Mouse (Mus musculus): ENCODE data around the gene Rbp1. TPM values are rescaled to one million over a fixed set of nuclear protein-coding genes. Genes with fewer than 3 reads are reported as not detected.

Gene Rbp1
- total RNA-seq, 1 experiment from 2014 or later, result not detected

- no peak for ATAC-seq (ENCODE audit: extremely low read depth, insufficient number of reproducible peaks, low FRiP score, poor library complexity, severe bottlenecking)
These were observed 64.5 kb downstream of the Rbp1 start for GRCm38 (mm10) chr9:98487273-98487672.

- no peak for ATAC-seq (ENCODE audit: extremely low read depth, insufficient number of reproducible peaks, low FRiP score, poor library complexity, severe bottlenecking)
These were observed 66.8 kb downstream of the Rbp1 start for GRCm38 (mm10) chr9:98489532-98489931.

- no peak for ATAC-seq (ENCODE audit: extremely low read depth, insufficient number of reproducible peaks, low FRiP score, poor library complexity, severe bottlenecking)
These were observed 67.4 kb downstream of the Rbp1 start for GRCm38 (mm10) chr9:98490128-98490527.

GRCm38 (mm10) chr9:98491071-98491470, 68.3 kb downstream of the Rbp1 start:
- no peak for ATAC-seq (ENCODE audit: extremely low read depth, insufficient number of reproducible peaks, low FRiP score, poor library complexity, severe bottlenecking)

- no peak for ATAC-seq (ENCODE audit: extremely low read depth, insufficient number of reproducible peaks, low FRiP score, poor library complexity, severe bottlenecking)
These were observed 69.5 kb downstream of the Rbp1 start for GRCm38 (mm10) chr9:98492212-98492611.

GRCm38 (mm10) chr9:98492821-98493220, 70.1 kb downstream of the Rbp1 start:
- no peak for ATAC-seq (ENCODE audit: extremely low read depth, insufficient number of reproducible peaks, low FRiP score, poor library complexity, severe bottlenecking)

Other genes starting within 250 kb of the Rbp1 start
- gene Nmnat3, start 135.5 kb upstream of the Rbp1 start, total RNA-seq (2017), result 3.4 and 3.6 TPM in 2 replicates
- not detected in 2 replicates for gene Rbp2, start 63.2 kb downstream of the Rbp1 start, total RNA-seq (2017)
- gene Copb2, start 140.8 kb downstream of the Rbp1 start, total RNA-seq (2017), result 110 and 125 TPM in 2 replicates
- gene Mrps22, start 178.7 kb downstream of the Rbp1 start, total RNA-seq (2017), result 18.3 and 23.2 TPM in 2 replicates